Mouse (Mus musculus): ENCODE results near the gene Slc24a3. TPM values are rescaled to one million over a fixed set of nuclear protein-coding genes. Genes with fewer than 3 reads are reported as not detected.

Slc24a3 gene
- polyA plus RNA-seq, 1 experiment from 2014 or later, result 1.3 TPM

GRCm38 (mm10) chr2:145517346-145517745 lies 349.8 kb downstream of the Slc24a3 start:
- H3K4me3 ChIP-seq (ENCODE audit: low read length), result no peak overlapping the region
- H3K4me1 ChIP-seq (replicated peaks; ENCODE audit: control insufficient read depth, insufficient read depth, low read length), result no peaks in the 10 kb centered on the region
- no peak overlapping the region for H3K4me2 ChIP-seq (ENCODE audit: low read depth, low read length)
- no peaks in the 10 kb centered on the region for H3K9me3 ChIP-seq (ENCODE audit: control insufficient read depth, low read length)
- H3K9ac ChIP-seq (ENCODE audit: low read length), result no peak overlapping the region
- peaks cover 3% of the 10 kb centered on the region; the same call in 1 of the 2 replicates for H3K27me3 ChIP-seq (ENCODE audit: control insufficient read depth, insufficient read depth, low read depth, low read length)
- no peak overlapping the region for H3K27ac ChIP-seq (ENCODE audit: low read length)
- no peaks in the 10 kb centered on the region for H3K36me3 ChIP-seq (ENCODE audit: control insufficient read depth, insufficient read depth, low read length)
- WGBS, result 43% methylated on average over 9 of the region's 9 CpGs
- peak; percentile 38; the same call in 1 of the 2 replicates for ATAC-seq (ENCODE audit: low read depth)

DNA sequence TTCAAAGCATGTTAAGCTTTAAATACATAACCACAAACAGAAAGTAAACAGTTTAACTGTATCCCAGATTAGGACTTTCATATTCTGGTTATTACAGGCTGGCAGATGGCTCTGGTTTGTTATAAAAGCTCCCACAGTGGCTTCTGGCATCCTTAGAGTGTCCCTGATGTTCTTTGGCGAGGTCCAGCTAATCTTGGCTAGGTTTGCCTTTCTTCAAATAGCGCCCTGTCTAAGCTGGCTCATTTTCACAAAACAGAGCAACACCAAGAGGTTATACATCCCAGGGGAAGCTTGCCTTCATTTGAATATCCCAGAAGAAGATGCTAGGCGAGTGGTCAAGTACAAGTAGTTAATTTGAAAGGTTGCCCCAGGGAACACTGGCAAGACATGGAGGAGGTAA lies 354.5 kb downstream of the Slc24a3 start:
- H3K4me2 ChIP-seq (ENCODE audit: low read depth, low read length), result no peak overlapping the region
- H3K9ac ChIP-seq (ENCODE audit: low read length), result no peak overlapping the region
- H3K27ac ChIP-seq (ENCODE audit: low read length), result no peak overlapping the region
- peaks cover 3% of the 10 kb centered on the region; the same call in 1 of the 2 replicates for H3K27me3 ChIP-seq (ENCODE audit: control insufficient read depth, insufficient read depth, low read depth, low read length)
- WGBS, result 41% methylated on average over 3 of the region's 3 CpGs
- H3K9me3 ChIP-seq (ENCODE audit: control insufficient read depth, low read length), result no peaks in the 10 kb centered on the region
- H3K4me1 ChIP-seq (replicated peaks; ENCODE audit: control insufficient read depth, insufficient read depth, low read length), result no peaks in the 10 kb centered on the region
- H3K36me3 ChIP-seq (ENCODE audit: control insufficient read depth, insufficient read depth, low read length), result no peaks in the 10 kb centered on the region
- H3K4me3 ChIP-seq (ENCODE audit: low read length), result no peak overlapping the region
- ATAC-seq (ENCODE audit: low read depth), result peak; percentile 61; the same call in 1 of the 2 replicates

DNA sequence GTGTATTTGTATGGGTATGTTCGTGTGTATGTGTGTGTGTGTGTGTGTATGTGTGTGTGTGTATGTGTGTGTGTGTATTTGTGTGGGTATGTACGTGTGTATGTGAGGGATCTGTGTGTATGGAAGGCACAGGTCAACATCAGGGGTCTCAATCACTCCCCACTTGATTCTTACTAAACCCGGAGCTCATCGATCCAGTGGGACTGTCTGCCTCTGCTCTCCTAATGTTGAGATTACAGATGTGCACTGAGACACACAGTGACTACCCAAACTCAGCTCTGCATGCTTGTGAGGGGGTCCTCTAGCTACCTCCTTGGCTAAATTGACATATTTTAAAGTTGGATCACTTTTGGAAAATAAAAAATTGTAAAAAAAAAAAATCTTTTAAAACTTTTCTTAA lies 355.8 kb downstream of the Slc24a3 start:
- ATAC-seq (ENCODE audit: low read depth), result no peak
- 72% methylated on average over 4 of the region's 4 CpGs for WGBS
- Histone ChIP-seq H3K9ac (ENCODE audit: low read length) (no peak overlapping the region), H3K36me3 (ENCODE audit: control insufficient read depth, insufficient read depth, low read length) (no peaks in the 10 kb centered on the region), H3K27ac (ENCODE audit: low read length) (no peak overlapping the region), H3K4me3 (ENCODE audit: low read length) (no peak overlapping the region), H3K9me3 (ENCODE audit: control insufficient read depth, low read length) (no peaks in the 10 kb centered on the region), H3K4me1 (replicated peaks; ENCODE audit: control insufficient read depth, insufficient read depth, low read length) (no peaks in the 10 kb centered on the region), H3K27me3 (ENCODE audit: control insufficient read depth, insufficient read depth, low read depth, low read length) (no peaks in the 10 kb centered on the region; the same call in 1 of the 2 replicates), H3K4me2 (ENCODE audit: low read depth, low read length) (no peak overlapping the region)

GRCm38 (mm10) chr2:145527151-145527550 lies 359.6 kb downstream of the Slc24a3 start:
- Histone ChIP-seq H3K9me3 (ENCODE audit: control insufficient read depth, low read length) (no peaks in the 10 kb centered on the region), H3K4me3 (ENCODE audit: low read length) (no peak overlapping the region), H3K27me3 (ENCODE audit: control insufficient read depth, insufficient read depth, low read depth, low read length) (no peaks in the 10 kb centered on the region), H3K4me1 (replicated peaks; ENCODE audit: control insufficient read depth, insufficient read depth, low read length) (no peaks in the 10 kb centered on the region), H3K36me3 (ENCODE audit: control insufficient read depth, insufficient read depth, low read length) (no peaks in the 10 kb centered on the region), H3K4me2 (ENCODE audit: low read depth, low read length) (no peak overlapping the region), H3K27ac (ENCODE audit: low read length) (no peak overlapping the region), H3K9ac (ENCODE audit: low read length) (no peak overlapping the region)
- ATAC-seq (ENCODE audit: low read depth), result no peak
- WGBS, result 96% methylated on average over 1 of the region's 1 CpGs

DNA sequence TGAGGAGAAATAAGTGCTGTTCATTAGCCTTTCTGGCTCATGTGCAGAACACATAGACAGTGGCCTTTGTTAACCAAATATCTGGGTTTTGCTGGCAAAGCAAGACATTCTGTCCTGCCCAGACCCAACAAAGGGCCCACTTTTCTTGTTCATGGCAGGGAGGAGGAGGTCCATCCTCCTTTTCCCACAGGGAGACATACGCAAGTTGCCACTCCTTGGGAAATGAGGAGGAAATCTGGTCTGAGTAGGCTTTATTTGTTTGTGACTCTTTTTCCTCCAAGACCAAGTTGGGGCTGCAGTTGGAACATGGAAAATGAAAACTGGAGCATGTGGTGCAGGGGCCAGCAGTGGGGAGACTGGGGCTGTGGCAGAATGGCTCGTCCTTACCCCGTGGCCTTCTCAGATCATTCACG lies 363.4 kb downstream of the Slc24a3 start:
- Histone ChIP-seq H3K4me3 (ENCODE audit: low read length) (no peak overlapping the region), H3K36me3 (ENCODE audit: control insufficient read depth, insufficient read depth, low read length) (no peaks in the 10 kb centered on the region), H3K27ac (ENCODE audit: low read length) (no peak overlapping the region), H3K4me1 (replicated peaks; ENCODE audit: control insufficient read depth, insufficient read depth, low read length) (no peaks in the 10 kb centered on the region), H3K9me3 (ENCODE audit: control insufficient read depth, low read length) (no peaks in the 10 kb centered on the region), H3K4me2 (ENCODE audit: low read depth, low read length) (no peak overlapping the region), H3K9ac (ENCODE audit: low read length) (no peak overlapping the region), H3K27me3 (ENCODE audit: control insufficient read depth, insufficient read depth, low read depth, low read length) (no peaks in the 10 kb centered on the region)
- ATAC-seq (ENCODE audit: low read depth), result no peak
- WGBS, result 66% methylated on average over 4 of the region's 4 CpGs

GRCm38 (mm10) chr2:145533086-145533485 lies 365.5 kb downstream of the Slc24a3 start:
- Histone ChIP-seq H3K4me3 (ENCODE audit: low read length) (no peak overlapping the region), H3K9ac (ENCODE audit: low read length) (no peak overlapping the region), H3K4me2 (ENCODE audit: low read depth, low read length) (no peak overlapping the region), H3K27me3 (ENCODE audit: control insufficient read depth, insufficient read depth, low read depth, low read length) (no peaks in the 10 kb centered on the region), H3K4me1 (replicated peaks; ENCODE audit: control insufficient read depth, insufficient read depth, low read length) (no peaks in the 10 kb centered on the region), H3K9me3 (ENCODE audit: control insufficient read depth, low read length) (no peaks in the 10 kb centered on the region), H3K27ac (ENCODE audit: low read length) (no peak overlapping the region), H3K36me3 (ENCODE audit: control insufficient read depth, insufficient read depth, low read length) (no peaks in the 10 kb centered on the region)
- peak; percentile 84 for ATAC-seq (ENCODE audit: low read depth)
- WGBS, result 57% methylated on average over 2 of the region's 2 CpGs

DNA sequence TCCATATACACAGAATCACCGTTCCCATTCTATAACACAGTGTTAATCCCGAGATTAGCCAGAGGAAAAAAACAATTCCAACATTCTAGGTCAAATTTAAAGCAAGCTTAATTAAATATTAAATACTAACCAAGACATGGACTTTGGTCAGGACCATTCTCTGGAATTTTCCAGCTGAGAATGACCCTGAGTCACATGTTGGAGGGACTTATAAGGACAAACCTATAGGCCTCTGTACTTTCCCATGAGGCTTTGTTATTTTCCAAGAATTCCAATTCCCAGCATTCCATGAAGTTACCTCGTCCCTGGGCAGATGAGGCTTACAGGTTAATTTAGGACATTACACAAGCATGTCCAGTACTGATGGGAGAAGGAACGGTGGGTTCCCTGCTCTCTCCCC lies 367.8 kb downstream of the Slc24a3 start:
- Histone ChIP-seq H3K4me3 (ENCODE audit: low read length) (no peak overlapping the region), H3K4me2 (ENCODE audit: low read depth, low read length) (no peak overlapping the region), H3K9ac (ENCODE audit: low read length) (no peak overlapping the region), H3K9me3 (ENCODE audit: control insufficient read depth, low read length) (no peaks in the 10 kb centered on the region), H3K27me3 (ENCODE audit: control insufficient read depth, insufficient read depth, low read depth, low read length) (no peaks in the 10 kb centered on the region), H3K27ac (ENCODE audit: low read length) (no peak overlapping the region), H3K36me3 (ENCODE audit: control insufficient read depth, insufficient read depth, low read length) (no peaks in the 10 kb centered on the region), H3K4me1 (replicated peaks; ENCODE audit: control insufficient read depth, insufficient read depth, low read length) (no peaks in the 10 kb centered on the region)
- 91% methylated on average over 4 of the region's 4 CpGs for WGBS
- ATAC-seq (ENCODE audit: low read depth), result no peak

- Histone ChIP-seq H3K4me1 (replicated peaks; ENCODE audit: control insufficient read depth, insufficient read depth, low read length) (no peaks in the 10 kb centered on the region), H3K9me3 (ENCODE audit: control insufficient read depth, low read length) (no peaks in the 10 kb centered on the region), H3K9ac (ENCODE audit: low read length) (no peak overlapping the region), H3K4me2 (ENCODE audit: low read depth, low read length) (no peak overlapping the region), H3K27ac (ENCODE audit: low read length) (no peak overlapping the region), H3K36me3 (ENCODE audit: control insufficient read depth, insufficient read depth, low read length) (no peaks in the 10 kb centered on the region), H3K27me3 (ENCODE audit: control insufficient read depth, insufficient read depth, low read depth, low read length) (no peaks in the 10 kb centered on the region), H3K4me3 (ENCODE audit: low read length) (no peak overlapping the region)
- 77% methylated on average over 4 of the region's 4 CpGs for WGBS
- ATAC-seq (ENCODE audit: low read depth), result no peak
Observed at GRCm38 (mm10) chr2:145535774-145536173, 368.2 kb downstream of the Slc24a3 start.

- no peak overlapping the region for H3K9ac ChIP-seq (ENCODE audit: low read length)
- H3K4me2 ChIP-seq (ENCODE audit: low read depth, low read length), result no peak overlapping the region
- H3K27me3 ChIP-seq (ENCODE audit: control insufficient read depth, insufficient read depth, low read depth, low read length), result no peaks in the 10 kb centered on the region
- ATAC-seq (ENCODE audit: low read depth), result no peak
- H3K4me3 ChIP-seq (ENCODE audit: low read length), result no peak overlapping the region
- no peak overlapping the region for H3K27ac ChIP-seq (ENCODE audit: low read length)
- no peaks in the 10 kb centered on the region for H3K9me3 ChIP-seq (ENCODE audit: control insufficient read depth, low read length)
- H3K36me3 ChIP-seq (ENCODE audit: control insufficient read depth, insufficient read depth, low read length), result no peaks in the 10 kb centered on the region
- 43% methylated on average over 4 of the region's 4 CpGs for WGBS
- no peaks in the 10 kb centered on the region for H3K4me1 ChIP-seq (replicated peaks; ENCODE audit: control insufficient read depth, insufficient read depth, low read length)
Observed at GRCm38 (mm10) chr2:145536986-145537385, 369.4 kb downstream of the Slc24a3 start.

- H3K9me3 ChIP-seq (ENCODE audit: control insufficient read depth, low read length), result no peaks in the 10 kb centered on the region
- no peaks in the 10 kb centered on the region for H3K27me3 ChIP-seq (ENCODE audit: control insufficient read depth, insufficient read depth, low read depth, low read length)
- H3K4me1 ChIP-seq (replicated peaks; ENCODE audit: control insufficient read depth, insufficient read depth, low read length), result no peaks in the 10 kb centered on the region
- no peak overlapping the region for H3K27ac ChIP-seq (ENCODE audit: low read length)
- 81% methylated on average over 1 of the region's 1 CpGs for WGBS
- H3K4me2 ChIP-seq (ENCODE audit: low read depth, low read length), result no peak overlapping the region
- ATAC-seq (ENCODE audit: low read depth), result no peak
- no peaks in the 10 kb centered on the region for H3K36me3 ChIP-seq (ENCODE audit: control insufficient read depth, insufficient read depth, low read length)
- no peak overlapping the region for H3K4me3 ChIP-seq (ENCODE audit: low read length)
- no peak overlapping the region for H3K9ac ChIP-seq (ENCODE audit: low read length)
Observed at GRCm38 (mm10) chr2:145541695-145542094, 374.1 kb downstream of the Slc24a3 start.

All from lung, embryonic 16.5 days (tissue).